Mouse (Mus musculus): Measurements from ENCODE around the gene Mrgbp.
A peak's percentile ranks its signal among the peaks of the same experiment; 100 is the strongest.

Gene Mrgbp

DNA sequence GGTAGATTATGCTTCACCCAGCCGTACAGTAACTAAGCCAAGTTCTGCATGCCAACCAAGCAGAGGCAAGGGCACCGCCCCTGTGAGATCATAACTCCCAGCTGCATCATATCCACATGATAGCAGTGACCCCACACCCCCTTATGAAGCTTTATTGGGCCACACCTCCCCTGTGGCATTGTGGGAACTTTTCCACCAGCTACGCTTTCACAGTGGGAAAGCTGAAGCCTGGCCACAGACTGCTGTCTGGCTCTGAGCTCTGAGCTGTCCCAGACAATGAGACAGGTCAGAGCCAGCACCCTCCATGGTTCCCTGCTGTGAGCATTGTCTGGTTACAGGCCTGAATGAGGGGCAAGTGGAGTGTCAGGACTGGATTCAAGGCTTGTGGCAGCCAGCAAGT lies at the start of gene Mrgbp:
Mrgbp (plus strand) TSS at position 303 of the 400 bp plus-strand sequence.
- ATAC-seq (ENCODE audit: low TSS enrichment): no peak

DNA sequence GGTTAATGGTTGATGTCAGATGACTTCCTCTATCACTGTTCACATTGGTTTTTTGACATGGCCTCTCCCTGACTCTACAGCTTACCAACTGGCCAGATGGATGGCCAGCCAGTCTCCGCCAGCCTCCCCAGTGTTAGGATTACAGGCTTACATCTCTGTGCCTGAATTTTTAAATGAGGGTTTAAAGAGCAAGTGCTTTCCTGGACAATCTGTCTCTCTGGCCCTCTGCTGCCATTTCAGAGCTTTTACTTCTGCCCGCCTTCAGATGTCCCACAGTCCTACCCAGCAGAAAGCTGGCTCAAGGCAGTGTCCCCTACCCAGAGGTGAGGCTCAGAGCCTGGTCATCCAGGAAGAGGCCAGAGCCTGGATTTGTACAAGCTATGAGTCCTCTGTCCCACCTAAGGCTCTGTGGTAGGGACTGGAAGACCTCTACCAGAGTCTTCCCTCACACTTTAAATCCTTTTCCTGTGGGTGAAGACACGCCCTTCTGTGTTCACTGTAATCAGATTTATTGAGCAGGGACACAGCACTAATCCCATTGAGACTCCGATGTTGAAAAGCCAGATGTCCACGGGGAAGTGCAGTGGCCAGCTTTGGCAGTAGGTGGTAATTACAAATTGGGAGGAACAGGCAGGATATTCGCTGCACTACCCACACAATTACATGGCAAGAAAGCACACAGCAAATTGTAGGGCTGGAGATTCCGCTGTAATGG lies 49.3 kb upstream of the Mrgbp start:
- no peak for ATAC-seq (ENCODE audit: low TSS enrichment)

GRCm38 (mm10) chr2:180532386-180532995 lies 48.6 kb upstream of the Mrgbp start:
- no peak for ATAC-seq (ENCODE audit: low TSS enrichment)

GRCm38 (mm10) chr2:180533237-180533636 lies 47.9 kb upstream of the Mrgbp start:
- no peak for ATAC-seq (ENCODE audit: low TSS enrichment)

DNA sequence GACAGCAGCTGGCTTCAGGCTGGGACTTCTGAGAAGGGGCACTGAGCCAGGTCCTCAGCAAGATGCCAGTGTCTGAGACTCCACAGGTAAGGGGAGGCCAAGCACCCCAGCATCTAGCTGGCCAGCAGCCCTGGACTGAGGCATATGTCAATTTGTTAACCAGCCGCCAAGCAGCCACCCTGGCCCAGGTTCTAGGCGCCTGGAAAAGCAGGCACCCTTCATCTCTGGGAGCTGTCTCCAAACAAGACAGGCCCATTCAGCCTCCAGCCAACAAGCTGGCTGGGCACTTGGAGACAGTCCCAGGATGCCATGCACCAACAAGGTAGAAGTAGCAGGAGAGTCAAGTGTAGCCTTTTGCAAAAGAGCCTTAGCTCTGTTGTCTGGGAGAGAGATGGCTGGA lies 37.4 kb upstream of the Mrgbp start:
- ATAC-seq (ENCODE audit: low TSS enrichment): no peak

DNA sequence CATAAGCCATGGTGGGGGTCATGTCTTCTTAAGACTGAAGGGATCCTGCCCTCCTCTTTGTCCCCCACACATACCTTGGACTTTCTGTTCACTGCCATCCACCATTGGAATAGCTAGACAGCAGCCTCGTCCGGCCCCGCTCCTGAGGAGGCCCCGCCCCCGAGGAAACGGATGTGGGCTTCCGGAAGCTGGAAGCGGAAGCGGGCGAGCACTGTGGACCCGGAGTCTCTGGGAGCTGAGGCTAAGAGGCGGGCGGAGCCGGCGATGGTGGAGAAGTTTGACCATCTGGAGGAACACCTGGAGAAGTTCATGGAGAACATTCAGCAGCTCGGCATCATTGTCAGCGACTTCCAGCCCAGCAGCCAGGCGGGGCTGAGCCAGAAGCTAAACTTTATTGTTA lies 36.1 kb upstream of the Mrgbp start:
- ATAC-seq (ENCODE audit: low TSS enrichment): no peak

DNA sequence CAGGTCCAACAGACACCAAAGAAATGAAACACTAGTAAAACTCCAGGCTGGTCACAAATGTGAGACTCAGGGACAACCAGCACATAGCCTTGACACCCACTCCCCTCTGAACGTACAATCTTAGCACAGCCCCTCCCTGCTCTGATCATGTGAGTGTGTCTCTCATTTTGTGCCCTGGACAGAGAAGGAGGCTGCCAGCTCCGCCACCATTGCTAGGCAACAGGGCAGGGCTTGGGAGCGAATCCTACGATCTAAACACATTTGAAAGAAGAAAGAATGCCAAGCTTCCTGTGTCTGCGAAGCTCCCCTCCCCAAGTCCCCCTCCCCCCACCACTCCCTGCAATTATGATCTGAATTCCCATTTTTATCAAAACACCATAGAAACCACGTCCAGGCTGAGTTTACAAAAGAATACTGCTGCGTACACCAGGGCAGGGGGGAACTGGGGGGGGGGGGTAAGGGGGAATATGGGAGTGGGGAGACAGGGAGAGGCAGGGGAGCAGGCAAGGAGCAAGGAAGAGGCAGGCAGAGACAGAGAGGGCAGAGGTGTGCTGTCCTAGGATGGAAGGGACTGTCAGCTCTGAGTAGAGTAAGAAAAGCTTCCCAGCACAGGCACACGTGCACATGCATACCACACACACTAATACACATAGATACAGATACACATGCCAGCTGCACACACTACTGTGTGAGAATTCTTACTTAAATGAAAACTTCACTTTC lies 33.6 kb upstream of the Mrgbp start:
- no peak for ATAC-seq (ENCODE audit: low TSS enrichment)

GRCm38 (mm10) chr2:180552340-180552739 lies 28.8 kb upstream of the Mrgbp start:
- ATAC-seq (ENCODE audit: low TSS enrichment): no peak

- ATAC-seq (ENCODE audit: low TSS enrichment): no peak
Observed at GRCm38 (mm10) chr2:180555219-180555618, 25.9 kb upstream of the Mrgbp start.

DNA sequence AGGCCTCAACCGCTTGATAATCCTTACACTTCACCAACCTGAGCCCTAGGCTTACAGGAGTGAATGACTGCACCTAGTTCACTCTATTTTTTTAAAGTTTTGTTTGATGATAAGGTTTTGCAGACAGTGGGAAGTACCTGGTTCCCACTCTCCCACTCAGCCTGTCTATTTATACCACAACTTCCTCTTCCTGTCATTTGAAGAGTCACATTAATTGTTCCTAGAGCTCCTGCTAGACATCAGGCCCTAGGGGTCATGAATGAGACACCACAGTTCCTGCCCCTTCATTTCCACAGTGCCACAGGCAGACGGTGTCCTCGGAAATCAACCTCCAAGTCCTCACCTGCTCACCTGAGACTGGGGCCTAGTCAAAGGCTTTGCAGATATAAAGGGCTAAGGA lies 24.6 kb upstream of the Mrgbp start:
- ATAC-seq (ENCODE audit: low TSS enrichment): no peak

DNA sequence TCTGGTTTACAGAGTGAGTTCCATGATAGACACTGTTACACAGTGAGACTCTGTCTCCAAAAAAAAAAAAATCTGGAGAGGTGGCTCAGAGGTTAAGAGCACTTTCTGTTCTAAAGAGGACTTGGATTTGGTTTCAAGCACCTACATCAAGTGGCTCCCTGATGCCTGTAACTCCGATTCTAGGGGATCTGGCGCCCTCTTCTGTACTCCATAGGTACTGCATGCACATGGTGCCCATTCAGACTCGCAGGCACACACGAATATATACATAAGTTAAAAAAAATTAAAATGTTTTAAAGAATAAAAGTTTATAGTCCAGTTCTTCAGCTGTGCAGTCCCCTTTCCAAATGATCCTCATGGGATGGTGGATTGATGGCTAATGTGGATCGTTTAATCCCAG lies 20.9 kb upstream of the Mrgbp start:
- no peak for ATAC-seq (ENCODE audit: low TSS enrichment)

DNA sequence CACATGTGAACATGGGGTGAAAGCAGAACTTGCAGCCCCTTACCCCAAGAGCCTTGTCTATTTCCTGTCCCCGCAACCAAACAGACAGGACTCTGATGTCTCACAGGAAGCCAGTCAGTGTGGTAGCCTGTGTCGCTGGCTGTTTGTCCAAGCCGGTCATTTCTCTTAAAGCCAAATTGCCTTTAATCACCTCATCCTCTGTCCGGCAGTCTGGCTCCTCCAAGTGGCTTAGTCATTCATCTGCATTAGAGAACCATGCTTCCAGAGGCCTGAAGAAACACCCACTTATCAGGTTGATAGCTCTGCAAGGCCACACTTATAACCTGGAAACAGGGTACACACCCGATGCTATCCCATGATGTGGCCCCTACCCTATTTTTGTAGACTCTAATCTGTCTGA lies 19.0 kb upstream of the Mrgbp start:
- ATAC-seq (ENCODE audit: low TSS enrichment): no peak

DNA sequence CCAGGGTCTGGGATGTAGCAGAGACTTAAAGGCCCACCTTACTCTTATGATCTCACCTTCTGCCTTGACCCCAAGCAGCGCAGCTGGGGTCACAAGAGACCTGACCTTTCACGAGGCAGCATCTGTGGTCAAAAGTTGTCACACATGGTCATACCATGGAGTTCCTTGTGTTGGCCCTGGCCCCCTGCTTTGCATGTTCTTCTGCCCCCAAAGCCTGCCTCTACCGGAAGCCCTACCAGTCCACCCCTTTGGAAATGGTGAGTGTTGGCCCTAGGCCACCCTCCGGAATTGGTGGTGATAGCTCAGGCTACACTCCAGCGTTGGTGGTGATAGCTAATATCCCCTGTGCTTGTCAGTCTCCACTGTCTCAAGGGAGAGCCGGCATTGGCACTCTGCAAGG lies 17.8 kb upstream of the Mrgbp start:
- ATAC-seq (ENCODE audit: low TSS enrichment): no peak

DNA sequence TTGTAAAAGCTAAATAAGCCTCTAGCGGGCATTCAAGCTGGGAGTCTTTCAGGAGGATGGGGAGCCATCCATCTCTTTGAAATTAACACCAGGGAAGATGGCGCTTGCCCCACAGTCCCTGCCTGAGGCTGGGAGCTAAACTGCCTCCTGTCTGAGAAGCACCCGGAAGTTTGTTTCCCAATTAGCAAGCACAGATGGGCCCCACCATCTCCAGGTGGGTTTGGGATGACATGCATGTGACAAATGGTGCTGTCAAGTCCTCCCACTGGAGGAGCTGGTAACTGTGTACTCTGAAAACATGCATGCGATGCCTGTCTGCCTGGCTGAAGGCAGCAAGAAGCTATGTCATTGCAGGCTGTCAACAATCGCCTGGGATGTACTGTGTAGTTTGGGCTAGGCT lies 17.3 kb upstream of the Mrgbp start:
- no peak for ATAC-seq (ENCODE audit: low TSS enrichment)

GRCm38 (mm10) chr2:180566240-180566913 lies 14.7 kb upstream of the Mrgbp start:
- no peak; the same call in 1 of the 2 replicates for ATAC-seq (ENCODE audit: low TSS enrichment)

DNA sequence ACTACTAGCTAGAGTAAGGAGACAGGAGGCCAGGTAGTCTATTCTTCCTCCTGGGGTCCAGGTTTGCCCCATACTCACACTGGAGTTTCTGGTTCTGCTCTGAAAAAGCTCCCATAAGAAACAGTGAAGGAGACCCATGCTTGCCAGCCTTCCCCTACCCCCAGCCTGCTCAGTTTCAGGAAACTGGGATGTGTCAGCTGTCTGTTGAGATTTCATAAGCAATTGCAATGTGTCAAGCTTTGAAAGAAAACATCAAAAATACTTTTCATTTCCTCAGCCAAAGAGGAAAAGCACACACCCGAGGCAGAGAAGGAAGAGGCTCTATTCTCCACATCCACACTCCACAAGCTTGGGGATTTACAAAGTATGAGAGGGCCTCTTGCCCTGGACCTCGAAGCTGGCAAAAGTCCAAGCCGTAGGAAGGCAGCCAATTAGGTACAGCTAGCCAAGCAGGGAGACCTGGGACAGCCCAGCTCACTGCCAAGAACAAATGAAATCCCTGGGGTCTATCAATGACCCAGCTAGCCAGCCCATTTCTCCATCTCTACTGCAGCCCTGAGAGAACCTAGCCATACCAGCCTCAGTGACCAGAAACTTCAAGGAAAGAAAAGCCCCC lies 12.0 kb upstream of the Mrgbp start:
- no peak for ATAC-seq (ENCODE audit: low TSS enrichment)

- ATAC-seq (ENCODE audit: low TSS enrichment): no peak
Observed at GRCm38 (mm10) chr2:180576482-180576881, 4.6 kb upstream of the Mrgbp start.

GRCm38 (mm10) chr2:180578686-180579085 lies 2.4 kb upstream of the Mrgbp start:
- ATAC-seq (ENCODE audit: low TSS enrichment): 0 out of 2 replicates have a peak, but pooled peaks have one; percentile 56

GRCm38 (mm10) chr2:180582481-180583153 lies 1.5 kb downstream of the Mrgbp start:
- ATAC-seq (ENCODE audit: low TSS enrichment): peak; percentile 80

DNA sequence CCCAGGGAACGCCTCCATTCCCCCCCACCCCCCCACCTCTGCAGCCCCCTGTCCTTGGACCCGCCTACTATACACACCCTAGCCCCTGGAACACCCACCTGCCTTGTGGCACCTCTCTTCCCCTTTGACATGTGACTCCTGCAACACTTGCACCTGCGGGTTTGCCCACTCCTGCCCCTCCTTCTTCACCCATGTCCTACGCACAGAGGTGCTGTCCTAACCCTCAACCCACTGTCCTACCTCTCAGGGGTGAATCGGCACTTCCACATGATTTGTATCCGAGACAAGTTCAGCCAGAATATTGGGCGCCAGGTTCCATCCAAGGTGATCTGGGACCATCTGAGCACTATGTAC lies 2.0 kb downstream of the Mrgbp start:
- ATAC-seq (ENCODE audit: low TSS enrichment): no peak

- no peak for ATAC-seq (ENCODE audit: low TSS enrichment)
Observed at GRCm38 (mm10) chr2:180588736-180589122, 7.6 kb downstream of the Mrgbp start.

All from frontal cortex, adult (tissue).